Comparison of ENCODE assay signal across 16 mouse cellular contexts in genomic region chr8:88948981-88949380, GRCm38 (mm10).
A peak's percentile ranks its signal among the peaks of the same experiment; 100 is the strongest.
DNase-seq lines count a peak whose midpoint lies in the region; TF ChIP-seq lines count a peak whose summit lies in the region.
"Had no signal": no experiment of that assay in that cellular context is flagged by ENCODE, and none has a peak within 500 bp of the region (broad histone marks: within the 10 kb centered on the region; RNA-seq: fewer than 3 reads in every experiment).

No protein-coding gene starts in this region.

- no peak for TF ChIP-seq POLR2A in brain, embryonic 14.5 days (IDR thresholded peaks at IDR 0.05; ENCODE audit: borderline replicate concordance, extremely low read depth, insufficient read depth, insufficient read length, poor library complexity, severe bottlenecking)
- no peak for TF ChIP-seq POLR2A in olfactory bulb, adult 2 months (IDR thresholded peaks at IDR 0.05; ENCODE audit: insufficient read depth, low read depth, low read length)

- no peaks in the 10 kb centered on the region for H3K27me3 ChIP-seq in midbrain, embryonic 10.5 days (ENCODE audit: low read depth, poor library complexity, severe bottlenecking)
- H3K27me3 ChIP-seq: forebrain, embryonic 15.5 days; hindbrain, embryonic 12.5 days; liver, embryonic 12.5 days; neural tube, embryonic 12.5 days had no signal

- H3K36me3 ChIP-seq in midbrain, embryonic 10.5 days: no peaks in the 10 kb centered on the region
- H3K36me3 ChIP-seq: embryonic facial prominence, embryonic 10.5 days; forebrain, embryonic 15.5 days; hindbrain, embryonic 12.5 days; liver, embryonic 12.5 days; neural tube, embryonic 12.5 days had no signal

- peak; percentile 35 to 36 for DNase-seq in heart, postnatal 10 days
- no peak for DNase-seq in heart, postnatal 36 days
- DNase-seq in left cerebral cortex, postnatal 14 days (ENCODE audit: low spot score in 2 of 2): peak; percentile 19 to 28
- DNase-seq in left cerebral cortex, postnatal 36 days (ENCODE audit: low spot score in 2 of 2): no peak
- DNase-seq in brain, embryonic 14.5 days (ENCODE audit: low read depth): peak; percentile 45
- no peak for DNase-seq in midbrain, embryonic 10.5 days (ENCODE audit: low spot score)
- DNase-seq: adrenal gland, postnatal 25 days; cerebellum, postnatal 36 days had no signal

- H3K9me3 ChIP-seq in midbrain, embryonic 10.5 days (replicated peaks): peaks cover 8% of the 10 kb centered on the region; the same call in 1 of the 2 replicates
- H3K9me3 ChIP-seq: embryonic facial prominence, embryonic 10.5 days; forebrain, embryonic 15.5 days; liver, embryonic 12.5 days had no signal

- no peak overlapping the region for H3K4me3 ChIP-seq in olfactory bulb, adult 2 months (ENCODE audit: insufficient read depth, low read depth, low read length)
- no peak overlapping the region for H3K4me3 ChIP-seq in midbrain, embryonic 10.5 days
- H3K4me3 ChIP-seq: embryonic facial prominence, embryonic 10.5 days; erythroblast, embryonic 14.5 days; forebrain, embryonic 15.5 days; hindbrain, embryonic 12.5 days; layer of hippocampus, adult 2 months; liver, embryonic 12.5 days; neural tube, embryonic 12.5 days had no signal

- TF ChIP-seq CTCF in brain, embryonic 14.5 days (IDR thresholded peaks at IDR 0.05; ENCODE audit: borderline replicate concordance, extremely low read depth, insufficient read depth, insufficient read length): no peak
- TF ChIP-seq CTCF in olfactory bulb, adult 2 months (IDR thresholded peaks at IDR 0.05; ENCODE audit: insufficient read depth, low read depth, low read length): 0 out of 2 replicates have a peak, but pooled peaks have one; percentile 23

- peak overlapping the region; percentile 66 for H3K27ac ChIP-seq in olfactory bulb, adult 2 months (ENCODE audit: insufficient read depth, low read depth, low read length)
- no peak overlapping the region for H3K27ac ChIP-seq in midbrain, embryonic 10.5 days (replicated peaks)
- H3K27ac ChIP-seq: embryonic facial prominence, embryonic 10.5 days; forebrain, embryonic 15.5 days; hindbrain, embryonic 12.5 days; layer of hippocampus, adult 2 months; liver, embryonic 12.5 days; neural tube, embryonic 12.5 days had no signal

- WGBS in olfactory bulb, adult 2 months: 28% methylated on average over 16 of the region's 16 CpGs
- WGBS in midbrain, embryonic 10.5 days: 94% methylated on average over 16 of the region's 16 CpGs

- peaks cover 28% of the 10 kb centered on the region for H3K4me1 ChIP-seq in olfactory bulb, adult 2 months (ENCODE audit: control insufficient read depth, insufficient read depth, low read length)
- H3K4me1 ChIP-seq in midbrain, embryonic 10.5 days: peaks cover 14% of the 10 kb centered on the region; the same call in 1 of the 2 replicates
- H3K4me1 ChIP-seq: embryonic facial prominence, embryonic 10.5 days; forebrain, embryonic 15.5 days; hindbrain, embryonic 12.5 days; liver, embryonic 12.5 days; neural tube, embryonic 12.5 days had no signal

- intact Hi-C loops in heart, postnatal 10 days (cut with DNase I): loop anchor here (10.0 kb wide), 1 partner anchor 626 kb away; no protein-coding TSS in a partner anchor
- intact Hi-C loops in heart, postnatal 36 days (cut with DNase I): loop anchor here (10.0 kb wide), 2 partner anchors 626 to 836 kb away; no protein-coding TSS in a partner anchor
- intact Hi-C loops in left cerebral cortex, postnatal 14 days (cut with DNase I): loop anchor here (10.0 kb wide), 1 partner anchor 836 kb away; no protein-coding TSS in a partner anchor
- intact Hi-C loops in left cerebral cortex, postnatal 36 days (cut with DNase I): no loop called here

Comparison
In these comparisons a context has a peak if more than half of its experiments do, and no peak if none do; other contexts are left out.
1. DNase-seq: peak in heart, postnatal 10 days (2 of 2), left cerebral cortex, postnatal 14 days (2 of 2) and brain, embryonic 14.5 days (single experiment); none in heart, postnatal 36 days (0 of 2), left cerebral cortex, postnatal 36 days (0 of 2) and midbrain, embryonic 10.5 days (single experiment).